Mouse (Mus musculus) c-Kit-positive CD71-positive TER-119-positive erythroid progenitor cells, embryonic 14.5 days (primary cell): ENCODE measurements at regions not wholly inside any gene's neighbourhood (a gene's known extent, or its start where the extent isn't known, plus 50 kb on each side); places are given as distances from the start of the nearest gene placed in this dataset.

Experiments
- DNase-seq: peaks from one replicate; pipeline ENCODE4 v3.0.0-alpha.2; 2013; ENCODE audit warnings: low spot score

DNA sequence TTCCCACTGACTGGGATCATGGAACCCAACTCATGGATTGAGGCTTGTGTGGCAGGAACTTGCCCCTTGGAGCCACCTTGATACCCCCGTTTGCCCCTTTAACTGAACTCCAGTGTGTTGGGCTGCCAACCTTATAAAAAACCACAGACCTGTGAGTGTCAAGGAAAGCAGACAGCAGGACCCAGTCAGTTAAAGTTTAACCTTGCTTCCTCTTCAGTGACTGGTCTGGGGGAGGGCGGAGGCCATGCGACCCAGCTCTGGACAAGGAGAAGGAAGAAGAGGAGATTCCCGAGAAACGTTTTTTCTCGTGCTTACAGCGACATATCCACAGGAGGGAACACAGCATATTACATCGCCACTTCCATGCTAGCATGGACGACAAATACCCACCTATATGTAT lies 281.9 kb upstream of the Zfp64 start:
- no peak for DNase-seq

GRCm38 (mm10) chr2:169234368-169235070 lies 279.1 kb upstream of the Zfp64 start:
- DNase-seq, result no peak

DNA sequence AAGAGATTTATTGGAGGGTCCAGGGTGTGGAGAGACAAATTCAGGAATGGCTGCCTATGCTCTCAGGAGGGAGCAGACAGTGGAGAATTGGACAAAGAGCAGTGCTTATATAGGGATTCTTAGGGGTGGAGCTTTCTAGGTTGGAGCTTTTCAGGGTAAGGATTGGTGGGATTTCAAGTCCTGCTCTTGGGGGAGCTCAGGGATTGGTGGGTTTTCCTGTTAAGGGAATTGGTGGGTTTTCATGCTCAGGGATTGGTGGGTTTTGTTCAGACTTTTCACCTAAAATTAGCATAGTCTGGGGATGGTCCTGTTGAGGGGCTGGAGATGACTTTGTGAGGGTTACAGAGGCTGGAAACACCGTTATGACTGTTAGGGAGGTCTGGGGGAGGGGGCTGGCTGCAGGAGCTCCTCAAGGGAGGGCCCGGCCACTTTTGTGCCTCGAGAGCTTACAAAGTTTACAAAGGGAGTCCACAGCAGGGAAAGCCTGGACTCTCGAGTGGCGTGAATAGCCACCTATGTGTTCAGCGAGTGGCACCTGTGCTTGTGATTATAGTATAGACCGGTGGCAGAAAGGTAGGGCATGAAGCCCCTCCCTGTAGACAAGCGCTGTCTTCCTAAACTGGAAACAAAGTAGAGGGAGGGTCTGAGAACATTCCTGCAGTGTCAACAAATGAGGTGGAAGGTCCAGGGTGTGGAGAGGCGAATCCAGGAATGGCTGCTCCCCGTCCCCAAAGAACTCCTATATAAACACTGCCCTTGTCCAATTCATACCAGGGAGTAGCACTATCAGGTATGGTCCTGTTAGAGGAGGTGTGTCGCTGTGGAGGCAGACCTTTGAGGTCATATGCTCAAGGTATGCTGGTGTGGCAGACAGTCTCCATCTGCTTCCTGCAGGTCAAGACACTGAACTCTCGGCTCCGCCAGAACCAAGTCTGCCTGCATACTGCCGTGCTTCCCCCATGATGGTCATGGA lies 278.1 kb upstream of the Zfp64 start:
- no peak for DNase-seq

GRCm38 (mm10) chr2:169222264-169222663 lies 266.9 kb upstream of the Zfp64 start:
- no peak for DNase-seq

- no peak for DNase-seq
Observed at GRCm38 (mm10) chr2:169221141-169221540, 265.8 kb upstream of the Zfp64 start.

- no peak for DNase-seq
Observed at GRCm38 (mm10) chr2:169215546-169216043, 260.2 kb upstream of the Zfp64 start.

GRCm38 (mm10) chr2:169214396-169214795 lies 259.0 kb upstream of the Zfp64 start:
- DNase-seq, result no peak

- no peak for DNase-seq
Observed at GRCm38 (mm10) chr2:169213314-169213713, 257.9 kb upstream of the Zfp64 start.

DNA sequence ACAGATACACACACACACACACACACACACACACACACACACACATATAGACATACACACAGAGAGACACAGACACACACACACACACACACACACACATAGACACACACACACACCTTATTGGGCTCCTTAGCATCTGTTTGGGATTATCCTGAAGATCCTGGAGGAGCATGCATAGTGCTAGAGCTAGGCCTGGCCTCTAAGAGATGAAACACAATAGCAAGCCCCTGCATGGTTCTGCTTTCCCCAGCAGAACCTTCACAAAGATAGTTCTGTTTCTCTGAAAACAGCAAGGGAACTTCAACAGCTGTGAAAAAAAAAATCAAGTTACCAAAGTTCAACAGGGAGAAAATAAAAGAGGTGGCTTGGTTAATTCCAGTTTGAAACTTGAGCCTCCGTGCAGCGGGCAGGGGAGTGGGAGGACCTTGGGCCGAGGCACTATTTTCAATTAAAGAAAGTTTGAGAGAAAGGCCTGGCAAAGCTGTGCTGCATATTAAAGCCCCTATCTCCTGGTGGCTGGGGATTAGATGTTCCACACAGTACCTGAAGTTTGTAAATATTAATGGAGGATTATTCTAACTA lies 257.4 kb upstream of the Zfp64 start:
- DNase-seq, result no peak

- DNase-seq, result no peak
Observed at GRCm38 (mm10) chr2:169204254-169204752, 248.9 kb upstream of the Zfp64 start.

GRCm38 (mm10) chr2:169191974-169192373 lies 236.6 kb upstream of the Zfp64 start:
- no peak for DNase-seq

DNA sequence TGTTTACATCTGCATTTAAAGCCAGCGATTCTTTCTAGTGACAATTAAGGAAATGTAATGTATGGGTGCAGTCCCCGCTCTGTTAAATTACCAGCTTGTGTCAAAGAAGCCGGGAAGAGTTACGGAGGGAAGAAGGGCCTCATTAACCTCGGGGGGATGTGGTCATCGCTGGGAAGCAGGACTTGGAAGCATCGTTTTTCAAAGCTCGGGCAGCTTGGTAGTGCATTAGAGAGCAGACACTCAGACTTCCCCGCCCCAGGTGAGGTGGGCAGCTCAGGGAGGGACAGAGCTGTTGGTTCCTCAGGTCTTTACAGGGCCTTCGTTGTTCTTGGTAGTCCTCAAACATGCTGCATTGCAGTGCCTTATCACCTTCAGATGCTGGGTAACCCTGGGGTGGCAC lies 236.1 kb upstream of the Zfp64 start:
- no peak for DNase-seq

GRCm38 (mm10) chr2:169177565-169177964 lies 222.2 kb upstream of the Zfp64 start:
- DNase-seq, result no peak

DNA sequence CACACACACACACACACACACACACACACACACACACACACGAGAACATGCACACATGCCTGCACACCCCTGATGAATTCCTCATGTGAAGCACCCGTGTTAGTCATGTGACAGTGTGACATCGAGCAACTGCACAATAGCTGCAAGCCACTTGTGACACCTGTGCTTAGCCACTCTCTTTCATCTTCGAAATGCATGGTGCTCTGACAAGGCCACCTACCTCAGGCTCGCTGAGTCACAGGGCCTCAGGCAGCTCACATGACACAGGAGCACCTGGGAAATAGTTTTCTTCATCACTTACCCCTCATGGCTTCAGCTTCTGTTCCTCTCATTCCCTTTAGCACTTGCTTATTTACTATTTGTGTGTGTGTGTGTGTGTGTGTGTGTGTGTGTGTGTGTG lies 213.4 kb upstream of the Zfp64 start:
- no peak for DNase-seq

DNA sequence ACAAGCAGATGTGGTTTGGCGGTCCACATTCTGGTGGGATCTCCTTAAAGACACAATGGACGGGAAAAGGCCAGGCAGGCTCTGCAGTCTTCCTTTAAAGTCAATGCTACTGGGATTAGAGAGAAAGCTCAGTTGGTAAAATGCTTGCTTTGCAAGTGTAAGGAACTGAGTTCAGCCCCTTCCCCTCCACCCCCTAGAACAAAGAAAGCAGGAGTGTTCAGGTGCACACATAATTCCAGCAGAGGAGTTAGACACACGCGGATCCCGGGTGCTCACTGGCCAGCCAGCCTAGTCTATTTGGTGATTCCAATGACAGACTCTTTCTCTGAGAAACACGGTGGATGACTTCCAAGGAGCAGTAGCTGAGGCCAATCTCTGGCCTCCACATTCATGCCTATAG lies 213.0 kb upstream of the Zfp64 start:
- DNase-seq, result no peak

DNA sequence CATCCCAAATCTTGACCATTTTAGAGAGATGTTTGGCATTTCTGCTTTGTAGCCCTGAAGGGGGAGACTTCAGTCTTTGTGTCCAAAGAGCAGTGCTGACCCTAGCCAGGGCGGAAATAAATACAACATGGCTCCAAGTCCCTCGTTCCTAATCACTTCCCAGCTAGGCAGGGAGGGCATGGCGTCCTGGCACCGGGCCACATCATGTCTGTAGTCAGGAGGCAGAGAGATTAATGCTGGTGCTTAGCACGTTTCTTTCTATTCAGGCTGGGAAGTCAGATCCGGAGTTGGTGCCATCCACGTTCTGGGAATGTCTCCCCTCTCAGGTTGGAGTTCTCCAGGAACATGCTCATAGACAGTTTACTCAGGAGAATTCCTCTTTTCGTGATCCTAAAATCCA lies 206.3 kb upstream of the Zfp64 start:
- no peak for DNase-seq

- no peak for DNase-seq
Observed at GRCm38 (mm10) chr2:169158760-169159159, 203.4 kb upstream of the Zfp64 start.

GRCm38 (mm10) chr2:169158005-169158673 lies 202.8 kb upstream of the Zfp64 start:
- no peak for DNase-seq

DNA sequence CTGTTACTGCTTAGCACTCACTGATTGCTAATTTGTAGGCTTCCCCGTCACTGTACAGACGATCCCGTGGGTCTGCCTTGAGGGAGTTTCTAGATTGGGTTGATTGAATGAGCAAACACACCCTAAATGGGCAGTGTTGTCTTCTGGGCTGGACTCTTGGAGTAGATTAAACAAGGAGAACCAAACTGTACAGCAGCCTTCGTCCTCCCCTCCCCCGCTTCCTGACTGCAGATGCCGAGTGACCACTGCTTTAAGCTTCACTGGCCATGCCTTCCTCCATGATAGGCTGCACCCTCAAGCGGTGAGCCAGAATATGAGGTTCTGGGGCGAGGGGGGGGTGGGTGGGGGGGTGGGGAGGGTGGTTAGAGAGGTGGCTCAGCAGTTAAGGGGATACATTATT lies 201.5 kb upstream of the Zfp64 start:
- DNase-seq, result no peak

GRCm38 (mm10) chr2:169154881-169155280 lies 199.5 kb upstream of the Zfp64 start:
- DNase-seq, result no peak

DNA sequence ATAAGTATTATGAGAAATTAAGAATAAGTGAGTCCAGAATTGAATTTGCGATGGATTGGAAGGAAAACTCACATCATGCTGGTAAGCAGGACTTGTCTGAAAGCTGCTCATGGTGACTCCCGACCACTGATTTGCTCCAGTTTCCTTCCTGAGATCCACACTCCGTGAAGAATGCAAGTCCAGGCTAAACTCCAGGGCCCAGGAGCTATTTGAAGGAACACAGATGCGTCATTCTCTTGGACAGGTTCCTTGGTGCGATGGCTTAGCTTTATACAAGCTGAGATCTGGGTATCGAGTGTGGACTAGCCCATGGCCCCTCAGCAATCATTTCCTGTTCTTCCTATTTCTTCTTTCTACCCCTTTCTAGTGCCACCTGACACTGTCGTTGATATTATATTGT lies 192.3 kb upstream of the Zfp64 start:
- no peak for DNase-seq

- no peak for DNase-seq
Observed at GRCm38 (mm10) chr2:169142224-169142623, 186.8 kb upstream of the Zfp64 start.
